Mouse (Mus musculus): ENCODE data around the gene Yy1.
"Not testable (repeated sequence)": the region's sequence is repeated elsewhere in the genome, so short reads cannot be mapped to it uniquely, and the experiment has no call there.

Yy1 gene

DNA sequence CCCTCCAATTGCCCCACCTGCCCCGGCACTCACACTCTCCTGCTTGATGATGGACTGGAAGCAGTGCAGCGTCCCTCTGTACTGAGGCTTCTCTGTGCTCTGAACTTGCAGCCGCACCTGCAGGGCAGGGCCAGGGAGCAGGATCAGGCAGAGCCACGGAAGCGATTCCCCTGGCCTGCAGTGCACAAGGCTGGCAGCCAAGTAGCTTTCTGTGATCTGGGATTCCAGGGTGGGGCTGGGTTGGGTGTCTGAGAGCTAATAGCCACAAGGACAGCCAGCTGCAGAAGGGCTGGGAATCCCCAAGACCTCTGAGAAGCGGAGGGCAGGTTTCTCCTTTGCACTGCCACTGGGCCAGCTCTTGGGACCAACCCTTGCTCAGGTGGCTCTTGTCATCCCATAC is 34.9 kb downstream of the Yy1 start:
- DNase-seq, result no peak

DNA sequence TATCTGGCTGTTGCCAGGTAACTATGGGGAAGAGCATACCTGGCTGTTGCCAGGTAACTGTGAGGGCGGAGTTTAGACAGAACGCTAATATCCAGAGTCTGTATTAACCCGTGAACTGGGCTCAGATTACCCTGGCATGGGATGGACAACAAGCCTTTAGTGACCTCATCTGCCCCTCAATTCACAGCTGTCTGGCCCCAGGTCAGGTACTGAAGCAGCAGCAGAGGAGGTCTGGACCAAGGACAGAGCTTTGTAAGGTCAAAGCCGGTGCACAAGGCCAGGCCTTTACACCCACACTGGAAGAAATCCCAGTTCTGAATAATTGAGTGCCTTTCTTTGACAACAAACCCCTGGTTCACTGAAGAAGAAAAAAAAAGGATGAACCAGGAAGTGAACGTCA is 36.9 kb downstream of the Yy1 start:
- no peak for DNase-seq

DNA sequence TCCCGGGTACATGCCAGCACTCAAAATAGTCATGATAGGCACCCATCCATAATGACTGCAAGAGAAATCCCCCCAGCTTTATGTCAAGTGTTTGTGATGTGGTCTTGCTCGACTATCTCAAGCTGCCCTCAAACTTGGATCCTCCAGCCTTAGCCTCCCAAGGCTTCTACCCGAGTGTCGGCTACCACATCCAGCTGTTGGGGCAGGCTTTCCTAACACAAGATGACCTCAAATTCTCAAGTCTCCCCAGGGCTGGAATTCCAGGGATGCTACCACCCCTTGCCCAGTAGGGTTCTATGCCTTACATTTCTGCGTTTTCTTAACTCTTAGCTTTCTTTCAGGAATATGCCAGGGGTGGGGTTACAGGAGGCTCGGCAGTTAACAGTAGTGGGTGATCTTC is 37.6 kb downstream of the Yy1 start:
- no peak for DNase-seq

DNA sequence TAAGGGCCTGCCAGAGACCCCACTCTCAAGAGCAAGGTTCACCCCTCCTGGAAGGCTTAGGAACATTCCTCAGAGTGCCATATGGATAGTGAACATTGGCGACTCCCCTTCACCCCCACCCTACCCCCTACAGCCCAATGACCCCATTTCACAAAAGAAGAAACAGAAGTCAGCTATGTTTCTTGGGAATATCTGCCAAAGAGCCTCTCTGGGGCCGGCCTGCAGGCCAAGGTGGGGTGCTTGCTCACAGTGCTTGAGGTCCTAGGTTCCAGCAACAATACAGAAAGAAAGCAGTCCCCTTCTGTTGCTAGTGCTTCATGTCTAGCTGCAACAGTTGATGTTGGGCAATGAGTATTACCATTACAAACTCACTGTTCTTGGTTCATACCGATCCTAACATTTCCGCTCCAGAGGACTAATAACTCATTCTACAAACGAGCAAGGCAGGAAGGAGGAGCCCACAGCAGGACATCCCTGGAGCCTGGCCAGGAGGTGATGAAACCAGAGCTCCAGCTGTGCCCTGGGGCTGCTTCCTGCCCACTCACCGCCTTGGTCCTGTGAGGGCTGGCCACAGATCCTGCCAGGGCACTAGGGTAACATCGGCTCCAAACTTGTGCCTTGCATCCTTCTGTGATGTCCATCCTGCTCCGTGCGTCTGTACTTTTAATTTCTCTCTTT is 39.3 kb downstream of the Yy1 start:
- peak; percentile 57 to 75 for DNase-seq

DNA sequence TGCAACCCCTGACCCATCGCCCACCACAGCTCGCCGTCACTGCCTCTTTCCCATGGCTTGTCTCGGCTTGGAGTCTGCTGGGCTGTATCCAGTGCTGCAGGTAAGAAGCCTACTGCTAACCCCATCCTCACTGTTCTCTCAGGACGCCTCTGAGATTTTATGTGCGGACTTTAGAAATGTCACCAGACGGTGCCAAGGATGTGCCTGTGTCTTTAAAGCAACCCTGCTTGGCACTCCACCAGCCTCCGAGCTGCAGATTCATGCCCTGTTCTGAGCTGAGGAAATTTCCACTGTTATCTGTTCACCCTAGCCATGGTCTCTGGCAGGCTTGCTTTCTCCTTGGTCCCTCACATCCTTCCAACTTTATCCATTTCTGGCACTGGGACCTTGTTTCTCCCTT is 40.1 kb downstream of the Yy1 start:
- DNase-seq, result peak; percentile 81

DNA sequence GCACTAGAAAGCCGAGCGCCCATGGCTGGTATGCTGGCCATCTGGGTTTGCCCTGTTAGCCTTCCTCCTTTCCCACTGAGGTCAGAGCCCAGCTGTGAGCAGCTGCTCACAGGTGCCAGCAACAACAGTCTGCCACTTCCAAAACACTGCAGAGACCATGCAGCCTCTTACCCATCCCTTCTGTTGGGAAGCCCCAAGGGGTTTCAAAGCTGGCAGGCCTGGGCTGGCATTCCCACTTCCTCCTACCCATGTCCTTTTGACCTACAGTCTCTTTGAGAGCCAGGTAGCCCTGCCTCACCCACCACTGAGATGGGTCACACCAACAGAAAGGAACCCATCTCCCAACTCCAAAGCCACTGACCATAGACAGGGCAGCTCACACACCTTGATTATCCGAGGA is 40.6 kb downstream of the Yy1 start:
- no peak for DNase-seq

DNA sequence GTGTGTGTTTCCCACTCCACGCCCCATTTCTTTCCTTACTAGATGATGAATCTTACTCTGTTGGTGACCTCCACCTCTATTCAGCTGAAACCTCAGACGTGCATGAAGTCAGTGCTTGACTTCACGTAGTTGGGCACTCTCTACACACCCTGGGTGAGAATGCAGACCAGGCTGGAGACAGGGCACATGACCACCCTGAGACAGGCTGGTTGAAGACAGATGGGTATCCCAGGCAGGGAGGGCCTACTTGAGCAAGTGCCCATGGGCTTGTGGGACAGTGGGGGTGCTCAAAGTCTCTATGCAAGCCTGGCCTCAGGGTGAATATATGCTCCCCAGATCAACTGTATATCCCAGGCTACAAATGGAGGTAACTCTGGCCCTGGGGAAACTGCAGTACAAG is 41.6 kb downstream of the Yy1 start:
- DNase-seq, result no peak

DNA sequence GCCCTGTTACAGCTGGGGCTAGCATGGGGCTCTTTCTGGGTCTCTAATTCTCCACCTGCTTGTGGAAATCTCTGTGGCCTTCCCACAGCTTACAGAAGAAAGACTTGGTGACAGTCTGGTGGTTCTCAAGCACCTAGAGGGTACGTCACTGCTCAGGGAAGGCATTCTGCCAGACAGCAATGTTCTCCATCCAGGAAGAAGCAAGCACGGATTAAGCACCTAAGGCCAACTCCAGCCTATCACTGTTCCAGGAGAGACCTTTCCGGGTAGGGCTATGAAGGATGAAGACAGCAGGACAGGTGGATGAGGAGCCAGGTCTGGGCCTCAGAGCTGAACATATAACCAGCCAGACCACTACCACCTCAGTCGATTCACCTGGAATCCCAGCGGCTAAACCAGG is 42.0 kb downstream of the Yy1 start:
- peak; percentile 50 to 54 for DNase-seq

DNA sequence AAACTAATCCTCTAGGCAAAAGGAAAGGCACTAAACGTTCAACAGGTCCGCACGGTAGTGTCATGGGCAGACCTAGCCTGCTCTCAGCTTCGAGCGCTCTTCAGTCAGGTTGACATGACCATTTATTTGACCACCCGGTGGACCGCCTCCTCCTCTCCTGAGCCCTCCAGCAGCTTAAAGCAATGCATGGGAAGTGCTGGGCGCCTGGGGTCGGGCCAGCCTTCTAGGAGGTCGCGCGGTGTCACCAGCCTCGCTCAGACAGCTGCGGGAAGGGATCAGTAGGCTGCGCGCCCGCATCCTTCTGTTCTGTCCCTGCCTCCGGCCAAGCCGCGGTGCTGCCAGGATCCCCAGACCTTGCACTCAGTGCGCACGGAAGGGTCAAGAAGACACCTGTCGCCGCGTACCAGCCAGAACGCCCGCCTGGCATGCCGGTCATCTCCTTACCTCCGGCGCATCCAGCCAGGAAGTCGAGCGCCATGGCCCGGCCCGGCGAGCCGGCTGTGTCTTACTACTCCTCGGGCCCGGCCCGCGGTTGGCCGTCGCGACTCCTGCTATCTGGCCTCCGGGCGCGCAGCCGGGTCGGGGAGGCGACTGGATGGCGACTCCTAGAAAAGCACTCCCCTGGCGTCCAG is 42.6 kb downstream of the Yy1 start:
- peak in 1 of 2 experiments; percentile 79 for DNase-seq

DNA sequence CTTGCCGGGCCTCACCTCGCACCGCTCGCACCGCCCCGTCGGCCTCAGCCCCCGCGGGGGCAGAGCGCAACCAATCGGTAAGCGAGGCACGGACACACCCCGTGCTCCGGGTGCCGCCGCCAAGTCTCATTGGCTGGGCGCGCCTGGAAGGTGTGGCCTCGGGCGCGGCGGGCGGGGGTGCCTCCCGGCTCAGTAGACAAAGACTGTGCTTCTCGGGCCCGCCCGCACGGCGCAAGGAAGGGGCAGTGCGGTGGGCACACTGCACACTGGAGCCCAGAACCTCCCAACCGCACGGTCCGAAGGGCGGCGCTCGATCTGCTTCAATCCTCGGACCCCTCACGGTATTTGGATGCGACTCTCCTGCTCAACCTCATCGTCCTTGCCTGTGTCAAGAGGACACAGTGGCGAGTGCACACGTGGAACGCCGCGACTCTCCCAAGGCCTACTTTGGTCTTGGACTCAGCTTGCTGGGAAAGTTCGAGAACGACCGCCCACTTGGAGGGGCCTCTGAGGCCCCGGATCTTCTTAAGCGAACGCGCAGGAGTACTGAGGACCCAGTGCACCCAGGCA is 43.2 kb downstream of the Yy1 start, which contains the start of the genes Slc25a29 and Slc25a47:
Gene Slc25a29 (minus strand): TSS at position 44 of the 570 bp plus-strand sequence.
Gene Slc25a47 (plus strand): TSS at position 207 of the 570 bp plus-strand sequence.
- DNase-seq, result peak; percentile 98 to 99

DNA sequence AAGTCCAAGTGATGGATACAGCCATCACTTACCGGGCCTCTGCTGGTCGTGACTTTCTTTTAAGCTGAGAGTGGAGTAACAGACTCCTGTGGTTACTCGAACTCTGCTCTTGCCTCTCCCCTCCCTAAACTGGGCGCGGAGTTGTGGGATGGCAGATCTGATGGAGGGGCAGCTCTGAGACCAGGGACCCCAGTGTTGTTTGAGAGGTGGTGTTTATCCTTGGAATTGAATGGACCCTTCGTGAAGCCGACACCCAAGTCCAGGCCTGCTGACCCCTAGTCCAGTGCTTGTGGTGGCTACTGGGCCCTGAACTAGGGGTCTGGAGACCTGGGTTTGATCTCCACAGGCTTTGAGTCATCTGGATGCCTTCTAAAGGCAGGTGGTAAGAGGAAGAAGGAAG is 43.9 kb downstream of the Yy1 start:
- DNase-seq, result no peak

DNA sequence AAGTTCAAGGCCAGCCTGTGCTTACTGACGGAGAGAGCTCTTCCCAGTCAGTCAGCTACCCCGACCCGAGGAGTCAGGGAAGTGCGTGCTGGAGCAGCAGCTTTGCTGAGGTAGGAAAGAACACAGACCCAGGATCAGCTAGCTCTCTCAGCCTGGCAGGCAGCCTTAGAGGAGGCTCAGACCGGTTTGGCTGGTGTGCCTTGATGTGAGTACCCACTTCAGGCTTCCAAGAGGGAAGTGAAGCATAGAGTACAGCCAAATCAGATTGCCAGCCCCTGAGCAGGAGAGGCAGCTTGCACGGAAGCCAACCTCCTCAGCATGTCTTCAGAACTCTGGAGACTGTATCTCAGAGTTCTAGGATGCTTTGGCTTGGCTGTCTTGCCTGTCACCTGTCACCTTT is 48.4 kb downstream of the Yy1 start:
- no peak for DNase-seq

DNA sequence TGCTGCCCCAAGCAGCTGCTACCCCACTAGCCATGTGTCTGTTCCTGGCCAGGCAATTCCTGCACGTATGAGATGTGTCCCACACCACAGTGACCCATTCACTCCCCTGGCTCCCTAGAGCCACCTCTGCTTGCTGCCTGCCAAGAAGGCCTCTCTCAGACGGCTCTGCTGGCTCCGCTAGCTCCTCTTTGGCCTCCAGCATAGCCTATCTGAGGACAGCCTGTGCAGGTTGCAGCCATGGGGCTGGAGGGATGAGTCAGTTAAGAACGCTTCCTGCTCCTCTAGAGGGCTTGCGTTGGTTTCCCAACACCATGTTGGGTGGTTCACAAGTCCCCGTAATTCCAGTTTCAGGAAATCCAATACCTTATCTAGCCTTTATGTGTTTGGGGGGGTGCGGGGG is 49.9 kb downstream of the Yy1 start:
- no peak for DNase-seq

DNA sequence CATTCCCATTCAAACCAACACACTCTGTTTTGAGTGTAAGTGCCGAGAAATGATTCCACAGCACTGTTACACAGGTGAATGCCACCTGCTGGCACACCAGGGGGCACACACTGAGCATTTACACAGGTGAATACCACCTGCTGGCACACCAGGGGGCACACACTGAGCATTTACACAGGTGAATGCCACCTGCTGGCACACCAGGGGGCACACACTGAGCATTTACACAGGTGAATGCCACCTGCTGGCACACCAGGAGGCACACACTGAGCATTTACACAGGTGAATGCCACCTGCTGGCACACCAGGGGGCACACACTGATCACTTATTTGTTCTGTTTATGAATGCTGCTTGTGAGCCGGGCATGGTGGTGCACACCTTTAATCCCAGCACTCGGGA is 55.3 kb downstream of the Yy1 start:
- DNase-seq, result not testable (repeated sequence)

DNA sequence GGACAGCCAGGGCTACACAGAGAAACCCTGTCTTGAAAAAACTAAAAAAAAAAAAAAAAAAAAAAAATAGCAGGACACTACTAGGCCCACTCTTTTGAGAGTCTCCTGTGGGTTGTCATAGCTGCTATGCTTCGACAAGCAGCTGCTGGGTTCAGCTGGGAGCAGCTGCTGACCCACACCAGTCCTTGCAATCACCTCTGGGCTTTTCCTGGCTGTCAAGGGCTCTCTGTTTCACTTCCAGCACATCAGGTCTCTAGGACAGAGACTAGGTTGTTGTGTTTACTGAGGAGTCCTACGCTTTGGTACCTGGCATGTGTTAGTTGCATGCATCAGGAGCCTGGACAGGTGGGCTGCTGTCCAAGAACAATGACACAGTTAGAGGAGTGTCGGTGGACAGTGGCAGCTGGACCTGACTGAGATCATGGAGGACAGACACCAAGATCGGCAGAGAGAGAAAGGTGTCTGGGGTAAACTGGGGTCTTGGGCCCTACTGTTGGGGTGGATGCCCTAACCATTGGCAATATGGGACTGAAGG is 56.8 kb downstream of the Yy1 start:
- DNase-seq, result no peak

DNA sequence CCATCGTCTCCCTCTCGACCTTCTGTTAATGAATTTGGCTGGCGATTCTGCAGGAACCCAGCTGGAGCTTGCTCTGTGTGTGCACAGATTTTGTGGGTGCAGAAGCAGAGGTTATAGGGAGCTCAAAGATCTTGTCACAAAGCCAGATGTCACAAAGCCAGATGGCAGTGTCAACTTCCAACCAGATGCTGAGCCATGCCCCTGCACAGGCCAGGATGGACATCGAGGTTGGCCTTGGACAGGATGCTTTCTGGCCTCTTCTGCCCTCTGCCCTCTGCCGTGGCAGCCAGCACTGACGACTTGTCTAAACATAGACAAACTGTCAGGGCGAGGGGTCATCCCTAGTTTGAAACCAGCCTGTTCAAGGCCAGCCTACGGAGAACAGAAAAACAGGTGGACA is 57.4 kb downstream of the Yy1 start:
- no peak for DNase-seq

DNA sequence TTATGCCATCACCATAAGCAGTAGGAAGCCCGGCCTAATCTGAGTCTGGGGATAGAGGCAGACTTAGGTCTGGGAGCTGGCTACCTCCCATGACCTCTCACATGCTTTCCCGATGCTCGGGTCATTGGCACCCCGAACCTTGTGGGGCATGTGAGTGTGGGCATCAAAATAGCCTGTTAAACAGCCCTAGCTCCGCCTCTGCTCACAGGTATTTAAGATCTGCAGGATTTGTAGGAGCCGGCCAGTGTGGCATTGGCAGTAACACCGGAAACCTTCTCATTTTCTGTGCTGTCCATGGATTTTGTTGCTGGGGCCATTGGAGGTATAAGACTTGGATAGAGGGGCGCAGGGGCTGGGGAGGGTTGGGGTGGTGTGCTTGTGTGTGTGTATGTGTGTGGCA is 58.1 kb downstream of the Yy1 start:
- DNase-seq, result no peak

DNA sequence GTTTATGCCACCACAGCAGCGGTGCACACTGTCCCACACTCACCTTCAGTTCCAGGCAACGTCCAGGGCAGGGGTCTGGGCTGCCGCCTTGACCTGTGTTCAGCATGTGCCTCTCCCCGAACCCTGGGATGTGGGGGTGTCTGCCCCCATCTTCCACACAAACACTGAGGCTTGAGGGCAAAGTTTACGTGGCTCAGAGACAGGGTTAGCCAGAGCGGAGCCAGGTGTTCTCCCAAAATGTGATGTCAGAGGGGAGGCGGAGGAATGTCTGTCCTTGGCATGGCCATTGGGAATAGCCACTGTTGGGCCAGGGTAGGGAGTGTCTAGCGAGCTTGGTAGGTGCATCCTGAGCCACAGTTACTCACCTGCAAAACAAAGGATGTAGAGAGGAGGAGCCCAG is 60.0 kb downstream of the Yy1 start:
- no peak for DNase-seq

DNA sequence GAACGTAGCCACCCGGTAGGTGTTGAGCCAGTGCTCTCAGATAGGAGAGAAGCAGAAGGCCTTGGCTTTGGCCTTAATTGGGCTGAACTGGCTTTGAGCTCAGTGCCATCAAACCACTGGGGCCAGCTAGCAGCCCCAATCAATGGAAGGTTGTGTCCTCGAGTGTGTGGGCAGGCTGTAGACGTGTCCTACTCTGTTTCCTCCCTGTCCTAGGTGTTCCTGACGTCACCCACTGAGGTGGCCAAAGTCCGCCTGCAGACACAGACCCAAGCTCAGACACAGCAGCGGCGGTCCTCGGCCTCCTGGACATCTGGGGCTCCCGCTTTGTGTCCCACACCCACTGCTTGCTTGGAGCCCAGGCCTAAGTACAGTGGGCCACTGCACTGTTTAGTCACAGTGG is 62.3 kb downstream of the Yy1 start:
- DNase-seq, result no peak

DNA sequence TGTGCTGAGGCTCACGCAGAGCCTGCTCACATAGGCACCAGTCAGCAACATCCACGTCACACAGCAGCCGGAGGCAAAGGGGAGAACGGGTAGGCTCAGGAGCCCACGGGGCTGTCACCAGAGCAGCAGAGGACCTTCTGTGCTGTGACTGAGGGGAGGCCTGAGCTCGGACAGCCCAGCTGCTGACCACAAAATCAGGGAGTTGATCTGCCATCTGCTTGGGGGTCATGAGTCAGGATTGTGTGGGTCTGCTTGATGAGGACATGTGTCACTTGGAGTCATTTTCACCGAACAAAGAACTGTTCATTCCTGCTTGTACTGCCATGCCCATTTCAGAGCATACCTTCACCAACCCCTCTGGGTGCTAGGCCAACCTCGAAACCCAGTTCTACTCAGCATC is 63.4 kb downstream of the Yy1 start:
- no peak for DNase-seq

DNA sequence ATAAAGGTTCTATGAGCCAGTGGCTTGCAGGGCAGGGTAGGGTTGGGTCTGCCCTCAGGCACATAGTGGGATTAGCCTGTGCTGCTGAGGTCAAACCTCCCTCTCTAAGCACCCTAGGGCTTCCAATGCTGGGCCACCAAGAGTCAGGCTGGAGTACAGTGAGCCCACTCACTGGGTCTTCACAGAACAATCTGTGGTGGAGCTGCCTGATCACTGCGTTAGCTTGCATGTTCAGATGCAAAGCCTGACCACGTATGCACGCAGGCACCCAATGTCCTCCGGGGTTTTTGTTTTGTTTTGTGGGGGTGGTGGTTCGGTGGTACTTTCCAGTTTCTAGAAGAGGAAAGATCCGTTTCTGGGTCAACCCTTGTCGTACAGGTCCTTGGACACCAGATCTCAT is 64.3 kb downstream of the Yy1 start:
- DNase-seq, result no peak

DNA sequence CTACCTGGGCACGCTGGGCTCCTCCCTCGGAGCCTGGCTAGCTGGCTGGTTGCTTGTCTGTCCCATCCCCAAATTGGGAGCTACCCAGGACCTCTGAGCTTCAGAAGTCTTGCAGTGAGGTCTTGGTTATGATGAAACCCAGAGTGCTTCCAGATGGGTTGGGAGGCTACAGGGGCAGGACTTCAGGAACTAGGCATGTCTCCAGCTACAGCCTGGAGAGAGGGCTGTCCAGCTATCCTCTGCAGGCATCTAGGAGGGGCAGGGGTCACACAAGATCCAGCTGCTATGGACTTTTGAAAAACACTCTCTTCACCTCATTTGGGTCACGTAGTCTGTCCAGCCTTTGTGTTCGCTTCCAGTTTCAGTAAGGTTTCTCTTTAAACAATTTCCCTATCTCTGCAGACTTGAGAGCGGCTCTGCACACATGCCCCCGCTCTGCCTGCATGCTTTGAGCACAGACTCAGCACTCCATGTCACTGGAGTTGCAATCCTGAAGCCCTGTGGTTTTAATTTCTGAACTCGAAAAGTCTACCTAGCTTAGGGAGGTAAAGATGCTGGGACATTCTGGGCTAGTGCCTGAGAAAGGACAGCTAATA is 64.9 kb downstream of the Yy1 start:
- no peak for DNase-seq

DNA sequence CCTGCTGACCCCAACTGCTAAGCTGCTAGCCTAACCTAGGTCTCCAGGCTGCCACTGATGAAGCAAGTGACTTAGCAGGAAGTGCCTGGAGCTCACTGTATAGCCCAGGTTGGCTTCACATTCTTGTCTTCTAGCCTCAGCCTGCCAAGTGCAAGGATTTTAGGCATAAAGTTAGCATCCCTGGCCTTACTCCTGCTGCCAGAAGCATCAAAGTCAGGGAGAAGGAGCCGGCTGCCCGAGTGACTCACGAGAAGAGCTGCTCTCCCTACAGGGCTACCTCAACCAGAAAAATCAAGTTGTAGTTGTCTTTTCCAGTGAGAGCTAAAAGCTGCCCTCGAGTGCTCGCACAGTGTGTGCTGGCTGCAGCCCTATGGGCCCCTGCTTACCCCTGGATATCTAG is 65.7 kb downstream of the Yy1 start:
- no peak for DNase-seq

DNA sequence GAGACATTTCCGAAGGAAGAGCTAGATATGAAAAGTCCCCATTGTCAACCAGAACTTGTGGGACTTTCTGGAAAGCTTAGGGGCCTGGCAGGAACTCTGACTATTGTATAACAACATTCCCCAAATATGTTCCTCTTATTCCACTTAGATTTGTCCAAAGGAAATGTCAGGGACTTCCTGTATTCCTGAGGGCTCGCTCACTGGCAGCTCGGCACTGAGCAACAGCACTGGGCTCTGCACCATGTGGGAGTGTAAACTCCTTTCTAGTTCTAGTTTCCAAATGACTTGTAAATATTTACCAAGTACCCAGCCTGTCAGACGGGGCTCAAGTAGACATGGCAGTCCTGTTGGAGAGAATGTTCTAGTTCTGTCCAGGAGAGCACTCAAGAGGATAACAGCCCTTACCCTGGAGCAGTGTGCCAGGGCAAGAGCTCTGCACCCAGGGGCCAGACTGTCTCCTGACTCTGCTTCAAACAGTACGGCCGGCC is 72.3 kb downstream of the Yy1 start:
- DNase-seq, result no peak

Measured in cerebellum, adult 18-20 months (tissue).